Mouse (Mus musculus): ENCODE measurements at regions not wholly inside any gene's neighbourhood (a gene's known extent, or its start where the extent isn't known, plus 50 kb on each side); places are given as distances from the start of the nearest gene placed in this dataset.
A peak's percentile ranks its signal among the peaks of the same experiment; 100 is the strongest.
"Not testable (repeated sequence)": the region's sequence is repeated elsewhere in the genome, so short reads cannot be mapped to it uniquely, and the experiment has no call there.

GRCm38 (mm10) chr14:76964046-76964445 lies 72.5 kb upstream of the Ccdc122 start:
- DNase-seq (ENCODE audit: extremely low read depth, insufficient read length, low spot score): no peak

GRCm38 (mm10) chr14:76958875-76959274 lies 77.7 kb upstream of the Ccdc122 start:
- DNase-seq (ENCODE audit: extremely low read depth, insufficient read length, low spot score): peak; percentile 46

- DNase-seq (ENCODE audit: extremely low read depth, insufficient read length, low spot score): no peak
Measured at GRCm38 (mm10) chr14:76957136-76957535, 79.4 kb upstream of the Ccdc122 start.

GRCm38 (mm10) chr14:76953171-76953570 lies 83.4 kb upstream of the Ccdc122 start:
- DNase-seq (ENCODE audit: extremely low read depth, insufficient read length, low spot score): no peak

GRCm38 (mm10) chr14:76951450-76951849 lies 85.1 kb upstream of the Ccdc122 start:
- DNase-seq (ENCODE audit: extremely low read depth, insufficient read length, low spot score): peak; percentile 76

- no peak for DNase-seq (ENCODE audit: extremely low read depth, insufficient read length, low spot score)
Measured at GRCm38 (mm10) chr14:76949388-76949787, 87.2 kb upstream of the Ccdc122 start.

GRCm38 (mm10) chr14:76948948-76949347 lies 87.6 kb upstream of the Ccdc122 start:
- no peak for DNase-seq (ENCODE audit: extremely low read depth, insufficient read length, low spot score)

GRCm38 (mm10) chr14:76948481-76948880 lies 88.1 kb upstream of the Ccdc122 start:
- DNase-seq (ENCODE audit: extremely low read depth, insufficient read length, low spot score): no peak

GRCm38 (mm10) chr14:76947148-76947547 lies 89.4 kb upstream of the Ccdc122 start:
- DNase-seq (ENCODE audit: extremely low read depth, insufficient read length, low spot score): peak; percentile 61

- no peak for DNase-seq (ENCODE audit: extremely low read depth, insufficient read length, low spot score)
Measured at GRCm38 (mm10) chr14:76945626-76946025, 90.9 kb upstream of the Ccdc122 start.

GRCm38 (mm10) chr14:76941474-76942212 lies 94.9 kb upstream of the Ccdc122 start:
- no peak for DNase-seq (ENCODE audit: extremely low read depth, insufficient read length, low spot score)

- no peak for DNase-seq (ENCODE audit: extremely low read depth, insufficient read length, low spot score)
Measured at GRCm38 (mm10) chr14:76940507-76940906, 96.1 kb upstream of the Ccdc122 start.

GRCm38 (mm10) chr14:76936671-76937070 lies 99.9 kb upstream of the Ccdc122 start:
- DNase-seq (ENCODE audit: extremely low read depth, insufficient read length, low spot score): no peak

- DNase-seq (ENCODE audit: extremely low read depth, insufficient read length, low spot score): not testable (repeated sequence)
Measured at GRCm38 (mm10) chr14:76936051-76936450, 100.5 kb upstream of the Ccdc122 start.

- DNase-seq (ENCODE audit: extremely low read depth, insufficient read length, low spot score): no peak
Measured at GRCm38 (mm10) chr14:76935453-76935852, 101.1 kb upstream of the Ccdc122 start.

GRCm38 (mm10) chr14:76932890-76933289 lies 103.7 kb upstream of the Ccdc122 start:
- DNase-seq (ENCODE audit: extremely low read depth, insufficient read length, low spot score): no peak

GRCm38 (mm10) chr14:76931398-76931797 lies 105.2 kb upstream of the Ccdc122 start:
- no peak for DNase-seq (ENCODE audit: extremely low read depth, insufficient read length, low spot score)

- no peak for DNase-seq (ENCODE audit: extremely low read depth, insufficient read length, low spot score)
Measured at GRCm38 (mm10) chr14:76929562-76929961, 107.0 kb upstream of the Ccdc122 start.

GRCm38 (mm10) chr14:76928706-76929105 lies 107.9 kb upstream of the Ccdc122 start:
- no peak for DNase-seq (ENCODE audit: extremely low read depth, insufficient read length, low spot score)

GRCm38 (mm10) chr14:76927245-76927806 lies 109.2 kb upstream of the Ccdc122 start:
- no peak for DNase-seq (ENCODE audit: extremely low read depth, insufficient read length, low spot score)

- DNase-seq (ENCODE audit: extremely low read depth, insufficient read length, low spot score): no peak
Measured at GRCm38 (mm10) chr14:76926416-76926815, 110.2 kb upstream of the Ccdc122 start.

GRCm38 (mm10) chr14:76922399-76922939 lies 114.1 kb upstream of the Ccdc122 start:
- no peak for DNase-seq (ENCODE audit: extremely low read depth, insufficient read length, low spot score)

Data from 3134 (cell line).